Mouse (Mus musculus) midbrain, embryonic 14.5 days (tissue): ENCODE measurements around the gene Alox5. TPM values are rescaled to one million over a fixed set of nuclear protein-coding genes. Genes with fewer than 3 reads are reported as not detected.

Source experiments
- ATAC-seq: fragments of 200-750 bp; cut with Nextera tagmentation; 2 replicates; pipeline ENCODE4 v1.8.0; 2017; ENCODE audit warnings: moderate number of reproducible peaks, moderate library complexity; ENCODE audit not compliant: low FRiP score, low TSS enrichment
- DNase-seq: peaks from one replicate; pipeline ENCODE4 v3.0.0-alpha.2; 2015
- H3K27ac ChIP-seq: fragments of 300-500 bp; sonication (generic); replicated peaks from 2 replicates; pipeline ENCODE4 v1.5.1; 2014; ENCODE audit warnings: mild to moderate bottlenecking, low read depth, low read length, moderate library complexity
- H3K27me3 ChIP-seq: fragments of 300-500 bp; sonication (generic); 2 replicates; pipeline ENCODE4 v1.6.1; 2014; ENCODE audit warnings: low read length, control low read depth, mixed read lengths; ENCODE audit not compliant: control insufficient read depth, insufficient read depth
- H3K36me3 ChIP-seq: fragments of 300-500 bp; sonication (generic); 2 replicates; pipeline ENCODE4 v1.6.1; 2014; ENCODE audit warnings: low read length, control low read depth; ENCODE audit not compliant: control insufficient read depth, insufficient read depth
- H3K4me1 ChIP-seq: fragments of 300-500 bp; sonication (generic); 2 replicates; pipeline ENCODE4 v1.6.1; 2014; ENCODE audit warnings: mild to moderate bottlenecking, antibody characterized with exemption, low read length, control low read depth; ENCODE audit not compliant: control insufficient read depth, insufficient read depth
- H3K4me2 ChIP-seq: fragments of 300-500 bp; sonication (generic); 2 replicates; pipeline ENCODE4 v1.6.1; 2014; ENCODE audit warnings: mild to moderate bottlenecking, low read length, moderate library complexity
- H3K4me3 ChIP-seq: fragments of 300-500 bp; sonication (generic); replicated peaks from 2 replicates; pipeline ENCODE4 v1.5.1; 2014; ENCODE audit warnings: low read depth, low read length
- H3K9ac ChIP-seq: fragments of 300-500 bp; sonication (generic); replicated peaks from 2 replicates; pipeline ENCODE4 v1.6.1; 2014; ENCODE audit warnings: mild to moderate bottlenecking, low read length, moderate library complexity
- H3K9me3 ChIP-seq: fragments of 300-500 bp; sonication (generic); 2 replicates; pipeline ENCODE4 v1.6.1; 2016; ENCODE audit warnings: low read length, control low read depth, mixed read lengths; ENCODE audit not compliant: control insufficient read depth
- WGBS: fragments of 180-500 bp; shearing (Covaris S2); extraction: QIAGEN DNeasy Blood & Tissue Kit; methylation state at CpG from one replicate; pipeline ENCODE4 v1.1.7; 2014; 5-methylcytosine and 5-hydroxymethylcytosine counted together
- polyA plus RNA-seq: library from polyadenylated mRNA; unstranded; fragments of >200 nt; fragmentation: Nextera tagmentation; extraction: Ambion mirVana; gene quantifications from 2 replicates; pipeline ENCODE4 v1.2.1, GENCODE M21; 2014

Gene Alox5
- polyA plus RNA-seq, 1 experiment from 2014 or later, result 0.38 TPM

GRCm38 (mm10) chr6:116415126-116415676 is 45.8 kb downstream of the Alox5 start:
- no peak overlapping the region for H3K4me3 ChIP-seq
- H3K27me3 ChIP-seq, result no peaks in the 10 kb centered on the region
- DNase-seq (no peak), ATAC-seq (no peak)
- 90% methylated on average over 12 of the region's 12 CpGs for WGBS
- H3K4me1 ChIP-seq, result no peaks in the 10 kb centered on the region
- H3K27ac ChIP-seq, result no peak overlapping the region
- H3K9me3 ChIP-seq, result no peaks in the 10 kb centered on the region
- H3K4me2 ChIP-seq, result no peak overlapping the region
- H3K9ac ChIP-seq, result no peak overlapping the region
- H3K36me3 ChIP-seq, result peaks cover 4% of the 10 kb centered on the region; the same call in 1 of the 2 replicates

- H3K9ac ChIP-seq, result no peak overlapping the region
- H3K27ac ChIP-seq, result no peak overlapping the region
- H3K4me2 ChIP-seq, result no peak overlapping the region
- 94% methylated on average over 14 of the region's 14 CpGs for WGBS
- H3K36me3 ChIP-seq, result peaks cover 18% of the 10 kb centered on the region
- no peak for ATAC-seq
- DNase-seq, result no peak
- H3K27me3 ChIP-seq, result no peaks in the 10 kb centered on the region
- no peak overlapping the region for H3K4me3 ChIP-seq
- H3K4me1 ChIP-seq, result no peaks in the 10 kb centered on the region
- no peaks in the 10 kb centered on the region for H3K9me3 ChIP-seq
Observed at GRCm38 (mm10) chr6:116412546-116413325, 48.2 kb downstream of the Alox5 start.

- no peaks in the 10 kb centered on the region for H3K27me3 ChIP-seq
- WGBS, result 79% methylated on average over 3 of the region's 3 CpGs
- H3K27ac ChIP-seq, result no peak overlapping the region
- no peak overlapping the region for H3K4me3 ChIP-seq
- H3K9ac ChIP-seq, result no peak overlapping the region
- DNase-seq (no peak), ATAC-seq (no peak)
- H3K4me1 ChIP-seq, result no peaks in the 10 kb centered on the region
- H3K9me3 ChIP-seq, result no peaks in the 10 kb centered on the region
- peaks cover 25% of the 10 kb centered on the region for H3K36me3 ChIP-seq
- H3K4me2 ChIP-seq, result no peak overlapping the region
Observed at GRCm38 (mm10) chr6:116411716-116412115, 49.3 kb downstream of the Alox5 start.

GRCm38 (mm10) chr6:116410436-116410835 is 50.5 kb downstream of the Alox5 start:
- H3K9me3 ChIP-seq, result no peaks in the 10 kb centered on the region
- no peak for ATAC-seq
- no peak overlapping the region for H3K9ac ChIP-seq
- WGBS, result 96% methylated on average over 10 of the region's 10 CpGs
- no peak for DNase-seq
- H3K36me3 ChIP-seq, result peaks cover 36% of the 10 kb centered on the region
- no peak overlapping the region for H3K27ac ChIP-seq
- no peak overlapping the region for H3K4me2 ChIP-seq
- H3K4me3 ChIP-seq, result no peak overlapping the region
- no peaks in the 10 kb centered on the region for H3K27me3 ChIP-seq
- H3K4me1 ChIP-seq, result peaks cover 4% of the 10 kb centered on the region

DNA sequence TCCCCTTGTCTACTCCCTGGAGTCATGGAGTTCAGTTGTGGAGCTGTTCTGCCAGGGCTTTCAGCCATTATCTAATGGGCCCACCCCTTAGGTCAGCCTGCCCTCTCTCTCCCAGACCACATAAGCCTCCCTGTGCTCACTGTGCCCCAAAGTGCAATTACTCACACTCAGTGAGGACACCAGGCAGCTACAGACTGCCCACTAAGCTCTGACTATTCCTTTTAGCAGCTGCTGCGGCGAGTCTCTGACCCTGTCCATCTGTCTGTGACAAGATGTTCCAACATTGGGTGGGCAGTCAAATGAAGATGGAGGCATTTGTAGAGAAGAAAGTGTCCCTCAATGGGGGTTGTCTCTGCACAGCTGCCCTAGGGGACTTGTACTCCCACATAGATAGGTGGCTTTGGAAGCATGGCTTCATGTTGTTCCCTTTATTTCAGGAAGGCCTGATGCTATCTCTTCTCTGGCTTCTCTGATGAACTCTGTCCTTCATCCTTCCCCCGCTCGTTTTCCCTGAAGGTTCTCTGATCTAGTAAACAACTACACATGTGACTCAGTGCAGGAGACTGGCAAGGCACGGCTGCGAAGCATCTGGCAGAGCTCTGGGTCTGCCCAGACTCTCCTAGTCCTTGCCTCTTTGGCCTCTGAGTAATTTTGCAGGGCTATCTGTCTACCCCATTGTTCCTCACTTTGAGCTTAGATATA is 52.9 kb downstream of the Alox5 start:
- no peak overlapping the region for H3K9ac ChIP-seq
- H3K4me1 ChIP-seq, result peaks cover 9% of the 10 kb centered on the region
- H3K36me3 ChIP-seq, result peaks cover 42% of the 10 kb centered on the region
- H3K27ac ChIP-seq, result no peak overlapping the region
- 91% methylated on average over 6 of the region's 6 CpGs for WGBS
- ATAC-seq (no peak), DNase-seq (no peak)
- H3K9me3 ChIP-seq, result no peaks in the 10 kb centered on the region
- no peak overlapping the region for H3K4me2 ChIP-seq
- no peak overlapping the region for H3K4me3 ChIP-seq
- no peaks in the 10 kb centered on the region for H3K27me3 ChIP-seq

GRCm38 (mm10) chr6:116407216-116407615 is 53.8 kb downstream of the Alox5 start:
- 85% methylated on average over 4 of the region's 4 CpGs for WGBS
- no peak overlapping the region for H3K9ac ChIP-seq
- H3K27ac ChIP-seq, result no peak overlapping the region
- H3K36me3 ChIP-seq, result peaks cover 47% of the 10 kb centered on the region
- no peak for ATAC-seq
- no peaks in the 10 kb centered on the region for H3K27me3 ChIP-seq
- peaks cover 9% of the 10 kb centered on the region for H3K4me1 ChIP-seq
- DNase-seq, result no peak
- H3K4me3 ChIP-seq, result no peak overlapping the region
- no peak overlapping the region for H3K4me2 ChIP-seq
- H3K9me3 ChIP-seq, result no peaks in the 10 kb centered on the region

DNA sequence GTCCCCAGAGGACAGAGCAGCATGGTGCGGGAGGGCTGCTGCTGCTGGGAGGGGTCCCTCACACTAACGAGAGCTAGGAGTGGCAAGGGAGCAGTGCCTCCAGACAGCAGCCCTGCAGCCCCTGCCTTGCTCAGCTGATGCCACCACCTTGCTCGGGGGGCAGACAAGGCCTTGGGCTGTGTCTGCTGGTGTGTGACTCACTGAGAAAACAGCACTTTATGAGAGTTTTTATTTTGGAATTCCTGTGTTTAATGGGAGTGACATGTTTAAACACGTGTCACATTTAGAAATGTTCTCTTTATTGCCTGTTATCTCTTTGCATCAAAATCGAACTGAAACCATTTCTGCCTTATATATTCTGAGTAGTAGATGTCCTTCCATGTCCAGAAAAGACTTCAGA is 54.3 kb downstream of the Alox5 start:
- peaks cover 9% of the 10 kb centered on the region for H3K4me1 ChIP-seq
- 59% methylated on average over 5 of the region's 5 CpGs for WGBS
- no peak overlapping the region for H3K9ac ChIP-seq
- H3K36me3 ChIP-seq, result peaks cover 52% of the 10 kb centered on the region
- no peak overlapping the region for H3K4me2 ChIP-seq
- DNase-seq (no peak), ATAC-seq (no peak)
- H3K9me3 ChIP-seq, result no peaks in the 10 kb centered on the region
- no peak overlapping the region for H3K4me3 ChIP-seq
- H3K27me3 ChIP-seq, result no peaks in the 10 kb centered on the region
- H3K27ac ChIP-seq, result no peak overlapping the region

DNA sequence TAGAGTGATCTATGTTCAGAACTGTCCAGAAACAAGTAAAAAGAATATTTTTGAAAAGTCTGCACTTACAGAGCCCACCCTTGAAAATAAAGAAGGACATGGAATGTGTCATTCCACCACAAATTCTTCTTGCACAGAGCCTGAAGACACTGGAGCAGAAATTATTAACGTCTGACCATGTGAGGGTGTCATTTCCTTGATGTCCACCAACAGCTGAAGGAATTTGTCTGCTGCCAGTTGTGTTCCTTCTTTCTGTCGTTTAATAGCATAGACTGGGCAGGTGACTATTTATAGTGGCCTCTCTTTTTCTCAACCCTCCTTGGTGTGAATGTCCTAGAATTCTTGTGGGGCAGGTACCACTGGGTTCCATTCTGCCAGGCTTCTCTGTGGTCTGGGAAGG is 54.8 kb downstream of the Alox5 start:
- peaks cover 53% of the 10 kb centered on the region for H3K36me3 ChIP-seq
- no peak for ATAC-seq

More for the DNA sequence above, 54.8 kb downstream of the Alox5 start:
- no peaks in the 10 kb centered on the region for H3K27me3 ChIP-seq
- no peak overlapping the region for H3K4me2 ChIP-seq
- peaks cover 9% of the 10 kb centered on the region for H3K4me1 ChIP-seq
- DNase-seq, result no peak
- no peak overlapping the region for H3K4me3 ChIP-seq
- H3K9me3 ChIP-seq, result no peaks in the 10 kb centered on the region
- WGBS, result 85% methylated on average over 2 of the region's 2 CpGs
- no peak overlapping the region for H3K9ac ChIP-seq
- no peak overlapping the region for H3K27ac ChIP-seq
